Mouse (Mus musculus): Measurements from ENCODE around the gene Tmem245. TPM values are rescaled to one million over a fixed set of nuclear protein-coding genes. Genes with fewer than 3 reads are reported as not detected.

Tmem245 gene
- total and polyA plus RNA-seq, 3 experiments = 7.3 to 15.0 (median 7.7) TPM

DNA sequence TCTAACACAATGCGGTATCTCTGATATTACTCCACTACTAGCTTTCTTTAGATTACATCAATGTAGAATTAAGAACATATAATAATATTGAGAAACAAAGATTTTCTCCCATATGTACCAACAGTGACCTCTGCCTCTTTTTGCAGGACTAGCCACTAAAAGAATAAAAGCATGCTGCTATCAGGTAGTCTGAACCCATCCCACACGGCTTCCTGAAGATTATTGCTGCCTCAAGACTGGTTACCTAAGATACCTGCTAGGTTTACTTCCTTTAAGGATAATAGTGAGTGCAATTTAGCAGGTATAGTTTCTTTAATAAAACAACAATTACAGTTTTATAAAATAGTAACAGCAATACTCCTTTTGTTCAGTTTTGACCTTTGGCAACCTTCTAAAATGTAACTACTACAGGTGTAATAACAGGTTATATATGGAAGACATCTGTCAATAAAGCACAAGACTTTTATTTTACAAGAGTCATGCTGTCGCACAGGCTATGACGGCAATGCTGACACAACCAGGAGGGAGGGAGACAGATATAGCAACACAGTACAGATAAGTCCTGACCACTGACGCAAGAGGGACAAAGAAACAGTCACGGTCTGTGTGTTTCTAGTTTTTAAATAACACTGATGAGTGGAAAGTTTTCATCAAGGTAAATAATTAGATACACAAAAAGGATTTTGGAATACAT lies 60.8 kb downstream of the Tmem245 start:
- Histone ChIP-seq H3K27me3 (ENCODE audit: control insufficient read depth in 1 of 2, insufficient read depth in 2 of 2, low read length in 2 of 2) (no peaks in the 10 kb centered on the region), H3K4me1 (ENCODE audit: control insufficient read depth in 1 of 2, insufficient read depth in 2 of 2, low read length in 2 of 2) (no peaks in the 10 kb centered on the region), H3K9ac (ENCODE audit: control insufficient read depth, low read depth, low read length, poor library complexity, severe bottlenecking) (no peak overlapping the region), H3K79me2 (ENCODE audit: control insufficient read depth, insufficient read depth, low read length, poor library complexity) (no peaks in the 10 kb centered on the region), H3K27ac (ENCODE audit: control insufficient read depth, low read depth, low read length) (no peak overlapping the region), H3K4me3 (ENCODE audit: control insufficient read depth in 1 of 2, insufficient read depth in 1 of 2, low read depth in 2 of 2, low read length in 2 of 2) (no peak overlapping the region), H3K36me3 (ENCODE audit: control insufficient read depth in 1 of 2, insufficient read depth in 2 of 2, low read length in 2 of 2) (peaks cover 0 to 11% of the 10 kb centered on the region in 2 experiments; a peak in 2 of 4 replicates), H3K9me3 (replicated peaks; ENCODE audit: insufficient read depth, low read length) (no peaks in the 10 kb centered on the region)
- TF ChIP-seq ZMIZ1 (IDR thresholded peaks at IDR 0.05; ENCODE audit: low read depth, low read length) = no peak
- TF ChIP-seq POLR2A (IDR thresholded peaks at IDR 0.05; ENCODE audit: control insufficient read depth in 1 of 2, insufficient read depth in 1 of 2, low read depth in 1 of 2, low read length in 2 of 2, poor library complexity in 1 of 2) = no peak
- TF ChIP-seq NELFE (IDR thresholded peaks at IDR 0.05; ENCODE audit: low read depth, low read length) = no peak
- TF ChIP-seq TAL1 (IDR thresholded peaks at IDR 0.05; ENCODE audit: low read length) = no peak
- no peak for TF ChIP-seq ZKSCAN1 (IDR thresholded peaks at IDR 0.05; ENCODE audit: low read depth, low read length)
- TF ChIP-seq ZC3H11A (IDR thresholded peaks at IDR 0.05; ENCODE audit: low read depth, low read length) = no peak
- TF ChIP-seq SMC3 (IDR thresholded peaks at IDR 0.05; ENCODE audit: low read depth, low read length) = no peak
- TF ChIP-seq USF1 (IDR thresholded peaks at IDR 0.05; ENCODE audit: low read depth, low read length) = no peak
- no peak for TF ChIP-seq POLR2AphosphoS5 (IDR thresholded peaks at IDR 0.05; ENCODE audit: borderline replicate concordance, low read depth, low read length)
- TF ChIP-seq MEF2A (IDR thresholded peaks at IDR 0.05; ENCODE audit: extremely low read depth, insufficient replicate concordance, low read depth, low read length, poor library complexity, severe bottlenecking) = no peak
- no peak for TF ChIP-seq HCFC1 (IDR thresholded peaks at IDR 0.05; ENCODE audit: low read depth, low read length)
- TF ChIP-seq UBTF (IDR thresholded peaks at IDR 0.05; ENCODE audit: borderline replicate concordance, insufficient read depth, low read depth, low read length) = no peak
- no peak for TF ChIP-seq MYC (IDR thresholded peaks at IDR 0.05; ENCODE audit: low read depth, low read length)
- TF ChIP-seq EP300 (IDR thresholded peaks at IDR 0.05; ENCODE audit: low read depth in 1 of 2, low read length in 2 of 2) = no peak
- no peak for TF ChIP-seq MAFK (IDR thresholded peaks at IDR 0.05; ENCODE audit: borderline replicate concordance, low read depth, low read length)
- TF ChIP-seq ELF1 (IDR thresholded peaks at IDR 0.05; ENCODE audit: low read depth, low read length) = no peak
- no peak for TF ChIP-seq CHD2 (IDR thresholded peaks at IDR 0.05; ENCODE audit: low read length)
- TF ChIP-seq CTCF (IDR thresholded peaks at IDR 0.05 in 2 of 3, conservative IDR thresholded peaks at IDR 0.05 in 1 of 3; ENCODE audit: control insufficient read depth in 1 of 3, insufficient read depth in 1 of 3, low read depth in 2 of 3, low read length in 3 of 3, poor library complexity in 1 of 3, severe bottlenecking in 1 of 3) = no peak
- no peak for TF ChIP-seq RCOR1 (IDR thresholded peaks at IDR 0.05; ENCODE audit: low read depth, low read length)
- no peak for DNase-seq (ENCODE audit: low read depth, low spot score)
